Mouse (Mus musculus) heart, postnatal 0 days (tissue): ENCODE data around the gene Mybpc1. TPM values are rescaled to one million over a fixed set of nuclear protein-coding genes. Genes with fewer than 3 reads are reported as not detected.

Experiments
- ATAC-seq: fragments of 200-750 bp; cut with Nextera tagmentation; 2 replicates; pipeline ENCODE4 v1.8.0; 2017; ENCODE audit warnings: low read depth, moderate number of reproducible peaks, moderate library complexity; ENCODE audit not compliant: insufficient read depth
- DNase-seq: peaks from one replicate; pipeline ENCODE4 v3.0.0-alpha.2; 2016; ENCODE audit warnings: low spot score
- H3K27ac ChIP-seq: fragments of 300-500 bp; sonication (generic); 2 replicates; pipeline ENCODE4 v1.5.1; 2014; ENCODE audit warnings: low read depth, mild to moderate bottlenecking
- H3K27me3 ChIP-seq: fragments of 300-500 bp; sonication (generic); 2 replicates; pipeline ENCODE4 v1.6.1; 2014; ENCODE audit warnings: low read length, mixed read lengths; ENCODE audit not compliant: control insufficient read depth, insufficient read depth
- H3K36me3 ChIP-seq: fragments of 300-500 bp; sonication (generic); replicated peaks from 2 replicates; pipeline ENCODE4 v1.6.1; 2014; ENCODE audit warnings: low read length, mixed read lengths; ENCODE audit not compliant: control insufficient read depth, insufficient read depth
- H3K4me1 ChIP-seq: fragments of 300-500 bp; sonication (generic); 2 replicates; pipeline ENCODE4 v1.6.1; 2014; ENCODE audit warnings: antibody characterized with exemption; ENCODE audit not compliant: control insufficient read depth, insufficient read depth
- H3K4me2 ChIP-seq: fragments of 300-500 bp; sonication (generic); 2 replicates; pipeline ENCODE4 v1.6.1; 2014; ENCODE audit warnings: low read depth, mild to moderate bottlenecking, low read length, moderate library complexity
- H3K4me3 ChIP-seq: fragments of 300-500 bp; sonication (generic); 2 replicates; pipeline ENCODE4 v1.5.1; 2014; ENCODE audit warnings: low read depth, low read length
- H3K9ac ChIP-seq: fragments of 300-500 bp; sonication (generic); replicated peaks from 2 replicates; pipeline ENCODE4 v1.6.1; 2014; ENCODE audit warnings: low read depth, low read length, mixed read lengths
- H3K9me3 ChIP-seq: fragments of 300-500 bp; sonication (generic); replicated peaks from 2 replicates; pipeline ENCODE4 v1.6.1; 2016; ENCODE audit warnings: low read length; ENCODE audit not compliant: control insufficient read depth
- CTCF ChIP-seq: IDR thresholded peaks from 2 replicates; pipeline ENCODE4 v1.5.1; 2016; ENCODE audit warnings: antibody characterized with exemption, control low read depth, low read depth
- EP300 ChIP-seq: IDR thresholded peaks from 2 replicates; pipeline ENCODE4 v1.6.1; 2016; ENCODE audit warnings: antibody characterized with exemption, low read depth
- WGBS: fragments of 180-500 bp; shearing (Covaris S2); extraction: QIAGEN DNeasy Blood & Tissue Kit; methylation state at CpG from one replicate; pipeline ENCODE4 v1.1.7; 2014; 5-methylcytosine and 5-hydroxymethylcytosine counted together
- polyA plus RNA-seq: library from polyadenylated mRNA; unstranded; fragments of >200 nt; fragmentation: Nextera tagmentation; extraction: Ambion mirVana; gene quantifications from 2 replicates; pipeline ENCODE4 v1.2.1, GENCODE M21; 2015
- total RNA-seq: library from RNA; depleted of rRNA; stranded (reverse); fragments of >200 nt; gene quantifications from 2 replicates; pipeline ENCODE4 v1.2.3, GENCODE M21; 2014; ENCODE audit warnings: low replicate concordance; rRNA removed

Gene Mybpc1
- 4.3 TPM in 1 of 2 replicates, not detected in the other for total RNA-seq
- 0.78 and 0.81 TPM in 2 replicates for polyA plus RNA-seq

DNA sequence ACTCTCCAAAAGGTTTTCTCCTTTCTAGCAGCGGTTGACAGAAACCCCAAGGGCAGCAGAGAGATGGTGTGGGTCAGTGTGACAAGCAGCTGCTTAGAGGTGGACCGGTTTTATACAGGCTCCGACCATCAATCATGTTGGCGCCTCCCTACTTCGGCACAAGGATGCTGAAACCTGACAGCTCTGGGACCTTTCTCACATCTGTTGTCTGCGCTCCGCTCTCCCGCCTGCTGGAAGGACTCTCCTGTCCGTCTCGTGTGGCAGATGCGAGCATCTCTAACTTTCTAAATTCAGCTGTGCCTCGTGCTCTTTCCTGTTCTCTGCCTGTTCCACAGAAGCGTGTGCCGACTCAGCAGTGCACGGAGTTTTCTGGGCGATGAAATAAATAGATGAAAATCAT is at the start of gene Mybpc1:
Gene Mybpc1, minus strand, starts transcription at position 210 of the 400 bp plus-strand sequence.
- TF ChIP-seq EP300: no peak
- no peak for TF ChIP-seq CTCF
- Histone ChIP-seq H3K4me1 (no peaks in the 10 kb centered on the region), H3K27ac (no peak within 1 kb of the TSS), H3K27me3 (no peaks in the 10 kb centered on the region), H3K36me3 (no peaks in the 10 kb centered on the region), H3K9ac (no peak within 1 kb of the TSS), H3K4me2 (0 out of 2 replicates have a peak within 1 kb of the TSS, but pooled peaks have one; percentile 3), H3K4me3 (no peak within 1 kb of the TSS), H3K9me3 (no peaks in the 10 kb centered on the region)
- ATAC-seq: no peak
- DNase-seq: no peak
- WGBS: 34% methylated on average over 16 of the region's 16 CpGs

DNA sequence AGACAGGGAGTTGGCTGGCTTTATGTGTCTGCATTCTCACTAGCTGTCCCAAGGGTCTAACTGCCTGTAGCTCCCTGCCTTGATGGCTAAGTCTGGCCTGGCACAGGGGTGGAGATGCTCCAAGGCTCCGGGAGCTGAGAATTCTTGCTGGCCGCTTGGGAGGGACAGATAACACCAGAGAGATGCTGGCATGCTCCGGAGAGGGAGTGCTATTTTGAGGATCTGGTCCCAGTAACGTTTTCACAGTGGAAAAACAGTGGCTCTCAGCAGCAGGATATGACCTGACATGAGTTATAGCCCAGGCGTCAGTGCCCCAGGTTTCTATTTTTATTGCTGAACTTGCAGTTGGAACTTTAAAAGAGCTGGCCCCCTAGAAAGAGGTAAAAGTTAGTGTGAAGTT is 40.5 kb upstream of the Mybpc1 start:
- 0 out of 2 replicates have a peak, but pooled peaks cover 2% of the 10 kb centered on the region for H3K9me3 ChIP-seq
- H3K4me3 ChIP-seq: no peak overlapping the region
- no peaks in the 10 kb centered on the region for H3K27me3 ChIP-seq
- ATAC-seq: peak; percentile 53
- TF ChIP-seq CTCF: no peak
- no peak for TF ChIP-seq EP300
- WGBS: 5% methylated on average over 5 of the region's 5 CpGs
- H3K9ac ChIP-seq: no peak overlapping the region
- no peaks in the 10 kb centered on the region for H3K36me3 ChIP-seq
- H3K4me1 ChIP-seq: peaks cover 4% of the 10 kb centered on the region; the same call in 1 of the 2 replicates
- peak overlapping the region; percentile 51; the same call in 1 of the 2 replicates for H3K27ac ChIP-seq
- H3K4me2 ChIP-seq: no peak overlapping the region
- peak; percentile 55 for DNase-seq

DNA sequence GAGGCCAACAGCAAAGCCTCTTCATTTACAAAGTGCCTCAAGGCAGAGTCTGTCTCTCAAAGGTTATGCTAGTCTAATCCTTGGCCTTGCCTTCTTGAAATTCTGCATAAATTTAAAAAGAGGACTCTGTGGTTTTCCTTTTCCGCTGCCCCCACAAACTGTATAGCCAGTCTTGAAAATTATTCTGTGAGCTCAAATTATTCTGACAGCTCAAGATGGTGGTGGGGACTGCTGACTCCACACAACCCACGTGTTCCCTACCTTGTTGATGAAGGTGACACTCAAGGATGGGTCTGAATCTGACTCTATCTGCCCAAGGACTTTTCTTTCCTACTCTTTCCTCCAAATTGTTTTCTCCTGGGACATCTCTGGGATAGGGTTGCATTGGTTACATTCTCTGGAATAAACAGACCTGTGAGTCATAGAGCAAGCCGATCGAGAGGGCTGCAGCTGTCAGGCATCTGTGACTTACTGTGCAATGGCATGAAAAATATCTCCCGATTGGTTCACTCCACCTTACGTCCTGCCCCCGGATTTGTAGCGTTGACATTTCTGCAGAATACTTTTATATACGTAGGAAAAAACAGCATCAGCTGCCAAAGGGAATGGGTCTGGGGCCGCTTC is 26.5 kb upstream of the Mybpc1 start:
- ATAC-seq (no peak), DNase-seq (no peak)
- H3K27ac ChIP-seq: no peak overlapping the region
- no peaks in the 10 kb centered on the region for H3K27me3 ChIP-seq
- H3K4me3 ChIP-seq: no peak overlapping the region
- H3K36me3 ChIP-seq: no peaks in the 10 kb centered on the region
- no peaks in the 10 kb centered on the region for H3K9me3 ChIP-seq
- no peak for TF ChIP-seq CTCF
- TF ChIP-seq EP300: no peak
- WGBS: 71% methylated on average over 10 of the region's 10 CpGs
- no peak overlapping the region for H3K9ac ChIP-seq
- H3K4me2 ChIP-seq: no peak overlapping the region
- H3K4me1 ChIP-seq: no peaks in the 10 kb centered on the region

- no peak overlapping the region for H3K27ac ChIP-seq
- WGBS: 74% methylated on average over 2 of the region's 2 CpGs
- H3K4me2 ChIP-seq: no peak overlapping the region
- H3K27me3 ChIP-seq: no peaks in the 10 kb centered on the region
- DNase-seq: no peak
- no peak for ATAC-seq
- H3K4me3 ChIP-seq: no peak overlapping the region
- no peaks in the 10 kb centered on the region for H3K4me1 ChIP-seq
- H3K9ac ChIP-seq: no peak overlapping the region
- no peaks in the 10 kb centered on the region for H3K9me3 ChIP-seq
- no peak for TF ChIP-seq EP300
- TF ChIP-seq CTCF: no peak
- H3K36me3 ChIP-seq: no peaks in the 10 kb centered on the region
Measured at GRCm38 (mm10) chr10:88630663-88631329, 25.8 kb upstream of the Mybpc1 start.

DNA sequence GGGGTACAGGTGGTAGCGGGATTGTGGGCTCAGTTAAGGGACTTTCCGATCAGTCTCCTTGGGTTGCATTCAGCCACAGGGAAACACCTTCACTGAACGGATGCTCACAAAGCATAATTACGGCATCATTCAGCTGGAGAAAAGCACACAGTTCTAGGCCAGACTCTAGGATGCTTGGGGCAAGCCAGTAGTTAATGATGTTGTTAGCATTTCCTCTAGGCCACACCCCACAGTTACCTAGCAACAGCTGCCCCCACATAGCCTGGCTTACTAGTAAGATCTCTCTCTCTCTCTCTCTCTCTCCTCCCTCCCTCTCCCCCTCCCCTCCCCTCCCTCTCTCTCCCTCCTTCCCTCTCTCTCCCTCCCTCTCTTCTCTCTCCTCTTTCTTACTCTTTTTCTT is 22.1 kb upstream of the Mybpc1 start:
- Histone ChIP-seq H3K9ac (no peak overlapping the region), H3K27me3 (no peaks in the 10 kb centered on the region), H3K9me3 (no peaks in the 10 kb centered on the region), H3K4me3 (no peak overlapping the region), H3K36me3 (no peaks in the 10 kb centered on the region), H3K4me1 (peaks cover 8% of the 10 kb centered on the region; the same call in 1 of the 2 replicates), H3K27ac (no peak overlapping the region), H3K4me2 (no peak overlapping the region)
- 80% methylated on average over 4 of the region's 4 CpGs for WGBS
- ATAC-seq (no peak), DNase-seq (no peak)
- no peak for TF ChIP-seq CTCF
- TF ChIP-seq EP300: no peak
